Mouse (Mus musculus): ENCODE data around the gene Acsf3. TPM values are rescaled to one million over a fixed set of nuclear protein-coding genes. Genes with fewer than 3 reads are reported as not detected.

Acsf3 gene
- total and polyA plus RNA-seq, 3 experiments: 17.8 to 37.2 TPM; not detected in 1

- H3K27me3 ChIP-seq (ENCODE audit: control insufficient read depth in 1 of 2, insufficient read depth in 2 of 2, low read length in 2 of 2): peaks cover 5 to 7% of the 10 kb centered on the region in 2 experiments
- DNase-seq (ENCODE audit: low read depth, low spot score): no peak
- H3K36me3 ChIP-seq (ENCODE audit: control insufficient read depth in 1 of 2, insufficient read depth in 2 of 2, low read length in 2 of 2): no peaks in the 10 kb centered on the region
- H3K4me1 ChIP-seq (ENCODE audit: control insufficient read depth in 1 of 2, insufficient read depth in 2 of 2, low read length in 2 of 2): no peaks in the 10 kb centered on the region
- H3K9ac ChIP-seq (ENCODE audit: control insufficient read depth, low read depth, low read length, poor library complexity, severe bottlenecking): no peak overlapping the region
- H3K9me3 ChIP-seq (replicated peaks; ENCODE audit: insufficient read depth, low read length): no peaks in the 10 kb centered on the region
- TF ChIP-seq POLR2AphosphoS2 (IDR thresholded peaks at IDR 0.05; ENCODE audit: low read length) (no peak), RCOR1 (IDR thresholded peaks at IDR 0.05; ENCODE audit: low read depth, low read length) (no peak), ZMIZ1 (IDR thresholded peaks at IDR 0.05; ENCODE audit: low read depth, low read length) (no peak), NRF1 (IDR thresholded peaks at IDR 0.05; ENCODE audit: insufficient read depth, low read depth, low read length, poor library complexity, severe bottlenecking) (no peak), ZKSCAN1 (IDR thresholded peaks at IDR 0.05; ENCODE audit: low read depth, low read length) (no peak), USF1 (IDR thresholded peaks at IDR 0.05; ENCODE audit: low read depth, low read length) (no peak), CHD1 (IDR thresholded peaks at IDR 0.05; ENCODE audit: low read depth, low read length) (no peak), MXI1 (IDR thresholded peaks at IDR 0.05; ENCODE audit: low read depth, low read length) (no peak), GABPA (IDR thresholded peaks at IDR 0.05; ENCODE audit: low read depth, low read length) (no peak), HCFC1 (IDR thresholded peaks at IDR 0.05; ENCODE audit: low read depth, low read length) (no peak), CTCF (IDR thresholded peaks at IDR 0.05 in 2 of 3, conservative IDR thresholded peaks at IDR 0.05 in 1 of 3; ENCODE audit: control insufficient read depth in 1 of 3, insufficient read depth in 1 of 3, low read depth in 2 of 3, low read length in 3 of 3, poor library complexity in 1 of 3, severe bottlenecking in 1 of 3) (no peak), MYC (IDR thresholded peaks at IDR 0.05; ENCODE audit: low read depth, low read length) (no peak)
- no peak overlapping the region for H3K27ac ChIP-seq (ENCODE audit: control insufficient read depth, low read depth, low read length)
- no peaks in the 10 kb centered on the region for H3K79me2 ChIP-seq (ENCODE audit: control insufficient read depth, insufficient read depth, low read length, poor library complexity)
- no peak overlapping the region for H3K4me3 ChIP-seq (ENCODE audit: control insufficient read depth in 1 of 2, insufficient read depth in 1 of 2, low read depth in 2 of 2, low read length in 2 of 2)
Measured at GRCm38 (mm10) chr8:122851692-122852545, 76.6 kb downstream of the Acsf3 start.

GRCm38 (mm10) chr8:122852546-122852905 lies 77.2 kb downstream of the Acsf3 start:
- no peak overlapping the region for H3K27ac ChIP-seq (ENCODE audit: control insufficient read depth, low read depth, low read length)
- no peak for TF ChIP-seq RAD21 (IDR thresholded peaks at IDR 0.05; ENCODE audit: low read depth, low read length)
- no peak for TF ChIP-seq UBTF (IDR thresholded peaks at IDR 0.05; ENCODE audit: borderline replicate concordance, insufficient read depth, low read depth, low read length)
- TF ChIP-seq HCFC1 (IDR thresholded peaks at IDR 0.05; ENCODE audit: low read depth, low read length): no peak
- TF ChIP-seq ZMIZ1 (IDR thresholded peaks at IDR 0.05; ENCODE audit: low read depth, low read length): no peak
- no peak for TF ChIP-seq NRF1 (IDR thresholded peaks at IDR 0.05; ENCODE audit: insufficient read depth, low read depth, low read length, poor library complexity, severe bottlenecking)
- no peak for TF ChIP-seq TCF12 (IDR thresholded peaks at IDR 0.05; ENCODE audit: low read depth, low read length)
- TF ChIP-seq MAFK (IDR thresholded peaks at IDR 0.05; ENCODE audit: borderline replicate concordance, low read depth, low read length): no peak
- no peak for TF ChIP-seq POLR2AphosphoS2 (IDR thresholded peaks at IDR 0.05; ENCODE audit: low read length)
- TF ChIP-seq GATA1 (IDR thresholded peaks at IDR 0.05; ENCODE audit: low read depth, low read length): no peak
- no peak for TF ChIP-seq MYC (IDR thresholded peaks at IDR 0.05; ENCODE audit: low read depth, low read length)
- no peak for TF ChIP-seq MXI1 (IDR thresholded peaks at IDR 0.05; ENCODE audit: low read depth, low read length)
- peaks cover 5 to 7% of the 10 kb centered on the region in 2 experiments for H3K27me3 ChIP-seq (ENCODE audit: control insufficient read depth in 1 of 2, insufficient read depth in 2 of 2, low read length in 2 of 2)
- no peak overlapping the region for H3K9ac ChIP-seq (ENCODE audit: control insufficient read depth, low read depth, low read length, poor library complexity, severe bottlenecking)
- H3K4me1 ChIP-seq (ENCODE audit: control insufficient read depth in 1 of 2, insufficient read depth in 2 of 2, low read length in 2 of 2): no peaks in the 10 kb centered on the region
- H3K36me3 ChIP-seq (ENCODE audit: control insufficient read depth in 1 of 2, insufficient read depth in 2 of 2, low read length in 2 of 2): no peaks in the 10 kb centered on the region
- H3K79me2 ChIP-seq (ENCODE audit: control insufficient read depth, insufficient read depth, low read length, poor library complexity): no peaks in the 10 kb centered on the region
- H3K4me3 ChIP-seq (ENCODE audit: control insufficient read depth in 1 of 2, insufficient read depth in 1 of 2, low read depth in 2 of 2, low read length in 2 of 2): no peak overlapping the region
- no peaks in the 10 kb centered on the region for H3K9me3 ChIP-seq (replicated peaks; ENCODE audit: insufficient read depth, low read length)
- DNase-seq (ENCODE audit: low read depth, low spot score): no peak

All from MEL (cell line).